Mouse (Mus musculus) lung, postnatal 36 days (tissue): ENCODE measurements around the gene Slc25a29.

Experiments
- DNase-seq: peaks from one replicate; pipeline ENCODE4 v3.0.0; 2022; ENCODE audit warnings: mixed read lengths

Slc25a29 gene

DNA sequence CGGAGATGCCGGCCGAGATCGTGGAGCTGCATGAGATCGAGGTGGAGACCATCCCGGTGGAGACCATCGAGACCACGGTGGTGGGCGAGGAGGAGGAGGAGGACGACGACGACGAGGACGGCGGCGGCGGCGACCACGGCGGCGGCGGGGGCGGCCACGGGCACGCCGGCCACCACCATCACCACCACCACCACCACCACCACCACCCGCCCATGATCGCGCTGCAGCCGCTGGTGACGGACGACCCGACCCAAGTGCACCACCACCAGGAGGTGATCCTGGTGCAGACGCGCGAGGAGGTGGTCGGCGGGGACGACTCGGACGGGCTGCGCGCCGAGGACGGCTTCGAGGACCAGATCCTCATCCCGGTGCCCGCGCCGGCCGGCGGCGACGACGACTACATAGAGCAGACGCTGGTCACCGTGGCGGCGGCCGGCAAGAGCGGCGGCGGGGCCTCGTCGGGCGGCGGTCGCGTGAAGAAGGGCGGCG, 42.2 kb downstream of the Slc25a29 start:
- no peak for DNase-seq

DNA sequence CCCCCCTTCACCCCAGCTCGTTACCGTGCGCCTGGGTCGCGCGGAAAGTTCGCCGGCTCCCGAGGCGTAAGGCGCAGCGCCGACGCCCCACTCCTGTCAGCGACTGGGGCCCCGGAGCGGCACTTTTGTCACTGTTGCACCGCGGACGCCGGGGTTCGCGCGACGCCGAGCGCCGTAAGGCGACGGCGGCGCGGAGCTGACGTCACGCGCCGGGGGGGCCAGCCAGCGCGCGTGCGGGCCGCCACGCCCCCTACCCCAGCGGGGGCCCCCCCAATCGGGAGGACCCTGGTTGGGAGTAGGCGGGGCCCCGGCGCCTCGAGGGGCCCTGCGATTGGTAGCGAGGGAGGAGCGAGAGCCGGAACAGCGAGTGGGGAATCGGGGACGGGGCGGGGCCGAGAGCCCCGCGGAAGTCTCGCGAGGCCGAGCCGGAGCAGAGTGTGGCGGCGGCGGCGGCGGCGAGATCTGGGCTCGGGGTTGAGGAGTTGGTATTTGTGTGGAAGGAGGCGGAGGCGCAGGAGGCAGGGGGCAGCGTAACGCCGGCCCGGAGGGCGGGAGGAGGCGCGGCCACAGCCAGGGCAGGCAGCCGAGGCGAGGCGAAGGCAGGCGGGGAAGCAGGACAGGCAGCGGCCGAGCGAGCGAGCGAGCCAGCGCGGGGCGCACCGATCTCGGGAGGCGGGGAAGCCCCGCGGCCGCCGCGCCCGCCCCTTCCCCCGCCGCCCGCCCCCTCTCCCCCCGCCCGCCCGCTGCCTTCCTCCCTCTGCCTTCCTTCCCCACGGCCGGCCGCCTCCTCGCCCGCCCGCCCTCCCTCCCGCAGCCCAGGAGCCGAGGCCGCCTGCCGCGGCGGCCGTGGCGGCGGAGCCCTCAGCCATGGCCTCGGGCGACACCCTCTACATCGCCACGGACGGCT, 42.9 kb downstream of the Slc25a29 start, which contains the start of gene Yy1:
Gene Yy1, plus strand, starts transcription at position 428 of the 907 bp plus-strand sequence.
- peak; percentile 98 for DNase-seq

DNA sequence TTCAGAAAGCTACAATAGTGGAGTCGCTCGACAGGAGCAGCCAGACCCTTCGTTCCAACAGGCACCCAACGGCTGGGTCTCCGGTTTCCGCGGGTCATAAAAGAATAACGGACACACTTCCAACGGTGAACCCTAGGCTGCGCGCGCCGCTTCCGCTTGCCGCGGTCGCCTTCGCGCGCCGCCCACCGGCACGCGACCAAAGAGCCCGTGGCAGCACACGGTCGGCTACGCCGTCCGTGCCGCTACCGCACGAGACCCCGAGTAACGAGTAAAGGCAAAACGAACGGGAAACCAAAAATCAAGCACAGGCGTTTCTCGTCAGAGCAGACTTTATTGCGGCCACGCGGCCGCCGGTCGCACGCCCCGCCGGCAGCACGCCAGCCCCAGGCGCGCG, 43.5 kb downstream of the Slc25a29 start:
- DNase-seq, result peak; percentile 88

DNA sequence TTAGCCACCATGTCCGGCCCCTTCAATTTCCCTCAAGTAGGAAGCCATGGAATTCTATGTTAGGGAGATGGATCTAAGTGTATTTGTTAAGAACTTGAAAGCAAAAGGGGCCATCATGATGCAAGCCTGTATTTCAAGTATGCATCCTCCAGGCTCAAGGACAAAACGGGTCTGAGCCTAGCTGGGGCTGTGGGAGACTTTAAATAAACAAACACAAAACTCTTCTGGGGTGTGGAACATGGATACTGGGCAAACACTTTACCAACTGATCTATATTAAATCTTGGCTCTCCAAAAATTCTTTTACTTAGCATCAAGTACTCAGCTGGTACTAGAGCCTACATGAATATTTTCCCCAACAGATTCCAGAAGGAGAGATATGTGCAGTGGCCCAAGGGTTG, 48.4 kb downstream of the Slc25a29 start:
- no peak for DNase-seq

DNA sequence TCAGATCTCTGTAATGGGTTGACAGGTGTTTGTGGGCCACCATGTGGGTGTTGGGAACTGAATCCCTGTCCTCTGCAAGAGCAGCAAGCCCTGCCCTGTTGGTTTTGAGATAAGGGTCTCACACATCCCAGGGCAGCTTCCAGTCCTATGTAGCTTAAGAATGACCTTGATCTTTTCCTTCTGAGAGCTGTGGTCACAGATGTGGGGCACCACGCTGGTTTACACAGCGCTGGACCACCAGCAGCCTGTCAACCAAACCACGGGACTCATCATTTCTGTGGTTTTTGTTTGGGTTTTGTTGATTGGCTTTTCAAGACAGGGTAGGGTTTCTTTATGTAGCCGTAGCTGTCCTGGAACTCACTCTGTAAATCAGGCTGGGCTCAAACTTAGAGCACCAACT, 50.5 kb downstream of the Slc25a29 start:
- DNase-seq, result no peak

DNA sequence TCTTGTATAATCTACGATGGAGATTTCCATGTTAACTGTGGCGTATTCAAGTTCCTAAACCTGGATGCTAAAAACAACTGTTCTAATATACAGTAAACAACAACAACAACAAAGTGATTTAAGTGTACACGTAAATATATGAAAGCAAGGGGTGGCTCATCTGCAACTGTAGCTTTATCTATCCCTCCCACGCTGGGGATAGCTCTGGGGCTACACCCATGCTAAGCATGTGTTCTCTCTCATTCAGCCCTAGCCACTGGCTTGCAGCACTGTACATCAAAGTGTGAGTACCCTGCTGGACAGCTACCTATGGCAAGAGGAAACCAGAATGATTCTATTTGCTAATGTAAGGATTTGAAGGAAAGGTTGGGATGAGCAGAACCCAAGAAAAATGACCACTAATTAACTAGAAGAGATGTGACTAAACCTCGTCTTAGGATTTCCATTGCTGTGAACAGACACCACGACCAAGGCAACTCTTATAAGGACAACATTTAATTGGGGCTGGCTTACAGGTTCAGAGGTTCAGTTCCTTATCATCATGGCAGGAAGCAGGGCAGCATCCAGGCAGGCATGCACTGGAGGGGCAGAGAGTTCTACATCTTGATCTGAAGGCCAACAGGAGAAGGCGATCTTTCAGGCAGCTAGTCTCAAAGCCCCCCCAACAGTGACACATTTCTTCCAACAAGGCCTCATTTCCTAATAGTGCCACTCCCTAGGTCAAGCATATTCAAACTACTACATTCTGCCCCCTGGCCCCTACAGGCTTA, 55.4 kb downstream of the Slc25a29 start:
- DNase-seq, result no peak
